Mouse (Mus musculus): ENCODE data around the gene Add3. TPM values are rescaled to one million over a fixed set of nuclear protein-coding genes. Genes with fewer than 3 reads are reported as not detected.

Add3 gene
- 61.2 and 65.6 TPM in 2 replicates for total RNA-seq (2017)

GRCm38 (mm10) chr19:53140044-53140803 lies at the start of gene Add3:
TSS of gene Add3 (plus strand) at chr19:53140443.
- no peak for ATAC-seq (replicated peaks; ENCODE audit: low read depth, poor library complexity, severe bottlenecking)

- no peak for ATAC-seq (replicated peaks; ENCODE audit: low read depth, poor library complexity, severe bottlenecking)
Measured at GRCm38 (mm10) chr19:53090677-53091076, 49.6 kb upstream of the Add3 start.

- no peak for ATAC-seq (replicated peaks; ENCODE audit: low read depth, poor library complexity, severe bottlenecking)
Measured at GRCm38 (mm10) chr19:53092251-53092650, 48.0 kb upstream of the Add3 start.

- ATAC-seq (replicated peaks; ENCODE audit: low read depth, poor library complexity, severe bottlenecking): peak; percentile 71
Measured at GRCm38 (mm10) chr19:53093294-53093693, 46.9 kb upstream of the Add3 start.

- no peak for ATAC-seq (replicated peaks; ENCODE audit: low read depth, poor library complexity, severe bottlenecking)
Measured at GRCm38 (mm10) chr19:53094684-53095083, 45.6 kb upstream of the Add3 start.

- no peak for ATAC-seq (replicated peaks; ENCODE audit: low read depth, poor library complexity, severe bottlenecking)
Measured at GRCm38 (mm10) chr19:53101374-53102300, 38.6 kb upstream of the Add3 start.

GRCm38 (mm10) chr19:53105374-53106090 lies 34.7 kb upstream of the Add3 start:
- ATAC-seq (replicated peaks; ENCODE audit: low read depth, poor library complexity, severe bottlenecking): 0 out of 2 replicates have a peak, but pooled peaks have one; percentile 7

GRCm38 (mm10) chr19:53106952-53107351 lies 33.3 kb upstream of the Add3 start:
- ATAC-seq (replicated peaks; ENCODE audit: low read depth, poor library complexity, severe bottlenecking): peak; percentile 97

GRCm38 (mm10) chr19:53107361-53108247 lies 32.6 kb upstream of the Add3 start:
- ATAC-seq (replicated peaks; ENCODE audit: low read depth, poor library complexity, severe bottlenecking): no peak

- ATAC-seq (replicated peaks; ENCODE audit: low read depth, poor library complexity, severe bottlenecking): no peak
Measured at GRCm38 (mm10) chr19:53111996-53112590, 28.1 kb upstream of the Add3 start.

GRCm38 (mm10) chr19:53119255-53119795 lies 20.9 kb upstream of the Add3 start:
- ATAC-seq (replicated peaks; ENCODE audit: low read depth, poor library complexity, severe bottlenecking): peak; percentile 95

- ATAC-seq (replicated peaks; ENCODE audit: low read depth, poor library complexity, severe bottlenecking): no peak
Measured at GRCm38 (mm10) chr19:53120483-53120882, 19.8 kb upstream of the Add3 start.

- no peak for ATAC-seq (replicated peaks; ENCODE audit: low read depth, poor library complexity, severe bottlenecking)
Measured at GRCm38 (mm10) chr19:53122641-53123241, 17.5 kb upstream of the Add3 start.

GRCm38 (mm10) chr19:53123301-53123700 lies 16.9 kb upstream of the Add3 start:
- no peak for ATAC-seq (replicated peaks; ENCODE audit: low read depth, poor library complexity, severe bottlenecking)

- no peak for ATAC-seq (replicated peaks; ENCODE audit: low read depth, poor library complexity, severe bottlenecking)
Measured at GRCm38 (mm10) chr19:53125679-53126078, 14.6 kb upstream of the Add3 start.

GRCm38 (mm10) chr19:53126546-53126945 lies 13.7 kb upstream of the Add3 start:
- no peak for ATAC-seq (replicated peaks; ENCODE audit: low read depth, poor library complexity, severe bottlenecking)

- ATAC-seq (replicated peaks; ENCODE audit: low read depth, poor library complexity, severe bottlenecking): no peak
Measured at GRCm38 (mm10) chr19:53127320-53128291, 12.6 kb upstream of the Add3 start.
